Mouse (Mus musculus) embryonic facial prominence, embryonic 12.5 days (tissue): ENCODE data around the gene Abat. TPM values are rescaled to one million over a fixed set of nuclear protein-coding genes. Genes with fewer than 3 reads are reported as not detected.
A peak's percentile ranks its signal among the peaks of the same experiment; 100 is the strongest.
"Not testable (repeated sequence)": the region's sequence is repeated elsewhere in the genome, so short reads cannot be mapped to it uniquely, and the experiment has no call there.

ENCODE experiments used
- ATAC-seq: fragments of 200-750 bp; cut with Nextera tagmentation; 2 replicates; pipeline ENCODE4 v1.8.0; 2017; ENCODE audit not compliant: insufficient number of reproducible peaks, insufficient read depth, low FRiP score, low TSS enrichment
- H3K27ac ChIP-seq: fragments of 300-500 bp; sonication (generic); 2 replicates; pipeline ENCODE4 v1.5.1; 2016; ENCODE audit warnings: mild to moderate bottlenecking
- H3K27me3 ChIP-seq: fragments of 300-500 bp; sonication (generic); 2 replicates; pipeline ENCODE4 v1.6.1; 2016; ENCODE audit warnings: mild to moderate bottlenecking, moderate library complexity
- H3K36me3 ChIP-seq: fragments of 300-500 bp; sonication (generic); 2 replicates; pipeline ENCODE4 v1.6.1; 2016; ENCODE audit warnings: mild to moderate bottlenecking
- H3K4me1 ChIP-seq: fragments of 300-500 bp; sonication (generic); 2 replicates; pipeline ENCODE4 v1.6.1; 2016
- H3K4me2 ChIP-seq: fragments of 300-500 bp; sonication (generic); replicated peaks from 2 replicates; pipeline ENCODE4 v1.6.1; 2016; ENCODE audit warnings: mild to moderate bottlenecking, moderate library complexity
- H3K4me3 ChIP-seq: fragments of 300-500 bp; sonication (generic); 2 replicates; pipeline ENCODE4 v1.5.1; 2016; ENCODE audit warnings: mild to moderate bottlenecking
- H3K9ac ChIP-seq: fragments of 300-500 bp; sonication (generic); 2 replicates; pipeline ENCODE4 v1.6.1; 2016; ENCODE audit warnings: mild to moderate bottlenecking, moderate library complexity
- H3K9me3 ChIP-seq: fragments of 300-500 bp; sonication (generic); 2 replicates; pipeline ENCODE4 v1.6.1; 2016; ENCODE audit warnings: mild to moderate bottlenecking, moderate library complexity
- WGBS: fragments of 180-500 bp; shearing (Covaris S2); methylation state at CpG from one replicate; pipeline ENCODE4 v1.1.7; 2016; 5-methylcytosine and 5-hydroxymethylcytosine counted together
- polyA plus RNA-seq: library from polyadenylated mRNA; unstranded; fragments of >200 nt; fragmentation: Nextera tagmentation; extraction: Ambion mirVana; gene quantifications from 2 replicates; pipeline ENCODE4 v1.2.1, GENCODE M21; 2016

Gene Abat
- polyA plus RNA-seq, 1 experiment from 2014 or later, result 35.8 TPM

GRCm38 (mm10) chr16:8534466-8535200 is 21.4 kb downstream of the Abat start:
- WGBS, result 86% methylated on average over 11 of the region's 11 CpGs
- no peak overlapping the region for H3K4me2 ChIP-seq

GRCm38 (mm10) chr16:8535411-8535810 is 22.2 kb downstream of the Abat start:
- Histone ChIP-seq H3K4me2 (no peak overlapping the region), H3K36me3 (no peaks in the 10 kb centered on the region), H3K9me3 (no peaks in the 10 kb centered on the region), H3K27me3 (no peaks in the 10 kb centered on the region), H3K4me1 (peaks cover 18% of the 10 kb centered on the region), H3K27ac (no peak overlapping the region), H3K9ac (no peak overlapping the region), H3K4me3 (no peak overlapping the region)
- WGBS, result 76% methylated on average over 6 of the region's 6 CpGs
- no peak for ATAC-seq

More at GRCm38 (mm10) chr16:8534466-8535200, 21.4 kb downstream of the Abat start:
- no peak overlapping the region for H3K9ac ChIP-seq
- H3K4me3 ChIP-seq, result no peak overlapping the region
- H3K4me1 ChIP-seq, result peaks cover 25% of the 10 kb centered on the region
- H3K9me3 ChIP-seq, result no peaks in the 10 kb centered on the region
- H3K27me3 ChIP-seq, result no peaks in the 10 kb centered on the region
- ATAC-seq, result no peak
- H3K36me3 ChIP-seq, result no peaks in the 10 kb centered on the region
- no peak overlapping the region for H3K27ac ChIP-seq

- Histone ChIP-seq H3K4me2 (no peak overlapping the region), H3K4me3 (no peak overlapping the region), H3K4me1 (peaks cover 19% of the 10 kb centered on the region), H3K9me3 (no peaks in the 10 kb centered on the region), H3K36me3 (no peaks in the 10 kb centered on the region), H3K9ac (no peak overlapping the region), H3K27ac (0 out of 2 replicates have a peak overlapping the region, but pooled peaks have one; percentile 51), H3K27me3 (no peaks in the 10 kb centered on the region)
- peak; percentile 72; the same call in 1 of the 2 replicates for ATAC-seq
- WGBS, result 32% methylated on average over 9 of the region's 9 CpGs
Observed at GRCm38 (mm10) chr16:8539150-8539865, 26.1 kb downstream of the Abat start.

GRCm38 (mm10) chr16:8540859-8541314 is 27.7 kb downstream of the Abat start:
- Histone ChIP-seq H3K36me3 (no peaks in the 10 kb centered on the region), H3K27me3 (no peaks in the 10 kb centered on the region), H3K4me1 (peaks cover 19% of the 10 kb centered on the region), H3K4me2 (no peak overlapping the region), H3K9me3 (no peaks in the 10 kb centered on the region), H3K9ac (no peak overlapping the region), H3K27ac (no peak overlapping the region), H3K4me3 (no peak overlapping the region)
- 71% methylated on average over 3 of the region's 3 CpGs for WGBS
- no peak for ATAC-seq

- peaks cover 3% of the 10 kb centered on the region; the same call in 1 of the 2 replicates for H3K36me3 ChIP-seq
- no peaks in the 10 kb centered on the region for H3K9me3 ChIP-seq
Observed at GRCm38 (mm10) chr16:8547836-8548235, 34.6 kb downstream of the Abat start.

GRCm38 (mm10) chr16:8549506-8549905 is 36.3 kb downstream of the Abat start:
- Histone ChIP-seq H3K4me3 (no peak overlapping the region), H3K27ac (no peak overlapping the region), H3K9me3 (no peaks in the 10 kb centered on the region), H3K4me2 (no peak overlapping the region), H3K36me3 (peaks cover 3% of the 10 kb centered on the region; the same call in 1 of the 2 replicates), H3K27me3 (no peaks in the 10 kb centered on the region), H3K4me1 (no peaks in the 10 kb centered on the region), H3K9ac (no peak overlapping the region)
- 67% methylated on average over 9 of the region's 9 CpGs for WGBS
- no peak for ATAC-seq

More at GRCm38 (mm10) chr16:8547836-8548235, 34.6 kb downstream of the Abat start:
- Histone ChIP-seq H3K27ac (no peak overlapping the region), H3K4me1 (no peaks in the 10 kb centered on the region), H3K9ac (no peak overlapping the region), H3K27me3 (no peaks in the 10 kb centered on the region), H3K4me3 (no peak overlapping the region), H3K4me2 (no peak overlapping the region)
- ATAC-seq, result no peak
- 97% methylated on average over 2 of the region's 2 CpGs for WGBS

- Histone ChIP-seq H3K9ac (no peak overlapping the region), H3K4me1 (no peaks in the 10 kb centered on the region), H3K4me2 (no peak overlapping the region), H3K27me3 (no peaks in the 10 kb centered on the region), H3K27ac (no peak overlapping the region), H3K9me3 (peaks cover 12% of the 10 kb centered on the region), H3K4me3 (no peak overlapping the region), H3K36me3 (no peaks in the 10 kb centered on the region)
- no peak for ATAC-seq
- 85% methylated on average over 3 of the region's 3 CpGs for WGBS
Observed at GRCm38 (mm10) chr16:8554351-8554750, 41.1 kb downstream of the Abat start.

GRCm38 (mm10) chr16:8554751-8555150 is 41.5 kb downstream of the Abat start:
- H3K4me2 ChIP-seq, H3K4me3 ChIP-seq, H3K36me3 ChIP-seq, H3K9ac ChIP-seq, H3K4me1 ChIP-seq, H3K27me3 ChIP-seq, H3K27ac ChIP-seq, ATAC-seq: not testable (repeated sequence)
- H3K9me3 ChIP-seq, result peaks cover 12% of the 10 kb centered on the region
- 95% methylated on average over 2 of the region's 2 CpGs for WGBS

- H3K4me3 ChIP-seq, H3K4me1 ChIP-seq, H3K4me2 ChIP-seq, H3K27me3 ChIP-seq, H3K27ac ChIP-seq, H3K9ac ChIP-seq, ATAC-seq, H3K36me3 ChIP-seq: not testable (repeated sequence)
- H3K9me3 ChIP-seq, result peaks cover 12% of the 10 kb centered on the region
- WGBS, result 80% methylated on average over 3 of the region's 3 CpGs
Observed at GRCm38 (mm10) chr16:8555371-8555770, 42.1 kb downstream of the Abat start.

- no peaks in the 10 kb centered on the region for H3K27me3 ChIP-seq
- H3K4me1 ChIP-seq, result no peaks in the 10 kb centered on the region
- H3K4me2 ChIP-seq, result no peak overlapping the region
- H3K9me3 ChIP-seq, result peaks cover 11% of the 10 kb centered on the region
- 91% methylated on average over 17 of the region's 17 CpGs for whole genome bisulfite sequencing
- H3K36me3 ChIP-seq, result 0 out of 2 replicates have a peak, but pooled peaks cover 3% of the 10 kb centered on the region
- no peak overlapping the region for H3K9ac ChIP-seq
- no peak for ATAC-seq
- H3K27ac ChIP-seq, result no peak overlapping the region
- H3K4me3 ChIP-seq, result no peak overlapping the region
Observed at GRCm38 (mm10) chr16:8560079-8560478, 46.9 kb downstream of the Abat start.

- not testable (repeated sequence) for ATAC-seq, H3K9ac ChIP-seq, H3K27ac ChIP-seq, H3K36me3 ChIP-seq, H3K4me3 ChIP-seq, H3K27me3 ChIP-seq, H3K4me1 ChIP-seq, H3K4me2 ChIP-seq, H3K9me3 ChIP-seq
- 33% methylated on average over 4 of the region's 4 CpGs for WGBS
Observed at GRCm38 (mm10) chr16:8561101-8561500, 47.9 kb downstream of the Abat start.

GRCm38 (mm10) chr16:8561856-8562255 is 48.6 kb downstream of the Abat start:
- H3K36me3 ChIP-seq, H3K4me3 ChIP-seq, H3K9ac ChIP-seq, H3K9me3 ChIP-seq, H3K4me1 ChIP-seq, H3K27me3 ChIP-seq, H3K4me2 ChIP-seq, H3K27ac ChIP-seq, ATAC-seq: not testable (repeated sequence)
- 38% methylated on average over 4 of the region's 4 CpGs for WGBS
